Mouse (Mus musculus) megakaryocyte, embryonic 14.5 days (primary cell): ENCODE results near the gene Olfr584.

Experiments
- FLI1 ChIP-seq: IDR thresholded peaks from 2 replicates; pipeline ENCODE4 v1.6.1; 2012; ENCODE audit warnings: low read length, inconsistent platforms, mixed read lengths
- GATA1 ChIP-seq: IDR thresholded peaks from 3 replicates; pipeline ENCODE4 v1.6.1; 2012; ENCODE audit warnings: mixed read lengths, low read length, inconsistent platforms, borderline replicate concordance

DNA sequence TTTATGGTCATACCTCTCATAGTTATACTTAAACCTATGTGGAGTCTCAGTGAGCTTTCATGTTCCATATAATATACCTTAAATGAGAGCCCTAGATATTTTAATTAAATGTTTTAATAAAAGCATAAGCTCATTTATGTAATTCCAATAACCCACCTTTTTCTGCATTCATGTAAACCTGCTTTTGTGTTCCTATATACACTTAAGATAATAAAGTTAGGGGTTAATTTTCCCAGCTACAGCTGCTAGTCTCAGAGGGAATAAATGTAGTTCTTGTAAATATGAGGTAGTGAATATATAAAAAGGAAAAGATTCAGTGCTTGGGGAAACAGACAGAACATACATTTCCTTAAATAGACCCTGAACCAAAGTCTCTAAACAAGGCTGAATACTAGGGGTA lies 44.0 kb upstream of the Olfr584 start, which contains the start of gene Olfr582:
- no peak for TF ChIP-seq GATA1
- TF ChIP-seq FLI1 = no peak
